Mouse (Mus musculus): ENCODE measurements at regions not wholly inside any gene's neighbourhood (a gene's known extent, or its start where the extent isn't known, plus 50 kb on each side); places are given as distances from the start of the nearest gene placed in this dataset.

GRCm38 (mm10) chrX:12493216-12493615 is 94.4 kb upstream of the Atp6ap2 start:
- TF ChIP-seq POLR2A (IDR thresholded peaks at IDR 0.05; ENCODE audit: low read depth, low read length) (no peak), CTCF (IDR thresholded peaks at IDR 0.05; ENCODE audit: borderline replicate concordance, insufficient read depth, low read length) (no peak)

Data from embryonic fibroblast, embryonic 13.5 days (primary cell).